Mouse (Mus musculus) lung, postnatal 10 days (tissue): ENCODE data around the gene Zfp867.

Experiments used
- DNase-seq: peaks from one replicate; pipeline ENCODE4 v3.0.0; 2021

Gene Zfp867

DNA sequence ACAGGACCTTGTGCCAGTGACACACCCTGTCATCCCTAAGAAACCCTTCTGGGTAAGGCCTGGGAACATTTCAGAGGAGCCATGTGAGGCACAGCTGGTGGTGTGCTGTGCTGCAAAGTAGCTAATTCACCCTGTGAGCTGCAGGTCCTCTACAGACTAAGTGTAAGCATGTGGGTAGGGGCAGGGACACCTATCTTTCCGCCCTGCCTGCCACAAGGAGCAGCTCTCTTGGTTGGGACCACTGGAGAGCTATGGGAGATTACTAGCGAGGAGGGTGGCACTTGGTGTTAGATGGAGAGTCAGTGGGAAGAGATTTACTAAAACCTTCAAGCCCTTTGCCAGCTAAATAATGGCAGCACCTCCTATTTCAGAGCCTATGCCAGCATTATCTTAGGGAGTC, 15.4 kb downstream of the Zfp867 start:
- no peak for DNase-seq

- DNase-seq = no peak
Observed at GRCm38 (mm10) chr11:59456346-59456745, 15.9 kb downstream of the Zfp867 start.

GRCm38 (mm10) chr11:59451086-59451485, 21.2 kb downstream of the Zfp867 start, which contains the start of gene Snap47:
Snap47 (minus strand) TSS chr11:59451186.
- DNase-seq = no peak

- DNase-seq = peak; percentile 52
Observed at GRCm38 (mm10) chr11:59450230-59450771, 22.0 kb downstream of the Zfp867 start.

DNA sequence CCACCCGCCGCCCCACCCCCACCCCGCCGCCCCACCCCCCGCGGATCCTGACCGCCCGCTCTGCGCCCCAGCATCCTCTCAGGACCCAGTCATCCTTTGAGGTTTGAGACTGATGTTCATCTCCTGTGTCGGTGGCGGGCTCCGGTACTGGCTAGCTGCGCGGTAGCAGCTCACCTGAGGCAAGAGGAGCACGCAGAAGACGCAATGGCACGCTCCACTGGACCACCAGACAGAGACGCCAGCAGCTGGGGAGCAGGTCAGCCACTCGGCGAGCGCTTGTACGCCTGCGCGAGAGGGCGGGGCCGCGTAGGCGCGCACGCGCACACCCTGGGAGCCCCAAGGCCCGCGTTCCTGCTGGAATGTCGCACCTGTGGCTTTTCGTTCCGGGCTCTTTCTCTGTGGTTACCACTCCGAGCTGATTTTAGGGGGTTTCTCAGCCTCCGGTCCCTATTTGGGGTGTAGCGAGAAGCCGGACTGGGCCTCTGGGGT, 22.5 kb downstream of the Zfp867 start, which contains the start of gene Jmjd4:
Gene Jmjd4, plus strand, starts transcription at position 305 of the 489 bp plus-strand sequence.
- DNase-seq = peak; percentile 93

DNA sequence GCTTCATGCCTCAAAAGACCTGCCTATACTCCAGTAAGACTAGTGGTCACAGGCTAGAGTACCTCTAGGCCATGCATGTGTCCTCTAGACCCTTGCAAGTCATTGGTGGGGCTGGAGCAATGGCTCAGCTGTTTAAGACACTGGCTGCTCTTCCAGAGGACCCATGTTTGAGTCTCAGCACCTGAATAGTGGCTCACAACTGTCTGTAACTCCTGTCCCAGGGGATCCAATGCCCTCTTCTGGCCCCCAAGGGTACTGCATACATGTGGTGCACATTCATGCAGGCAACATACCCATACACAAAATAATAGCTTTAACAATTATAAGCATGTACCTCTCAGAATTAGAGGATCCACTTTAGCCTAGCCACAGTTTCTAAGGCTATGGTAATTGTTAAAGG, 29.2 kb downstream of the Zfp867 start:
- DNase-seq = no peak

DNA sequence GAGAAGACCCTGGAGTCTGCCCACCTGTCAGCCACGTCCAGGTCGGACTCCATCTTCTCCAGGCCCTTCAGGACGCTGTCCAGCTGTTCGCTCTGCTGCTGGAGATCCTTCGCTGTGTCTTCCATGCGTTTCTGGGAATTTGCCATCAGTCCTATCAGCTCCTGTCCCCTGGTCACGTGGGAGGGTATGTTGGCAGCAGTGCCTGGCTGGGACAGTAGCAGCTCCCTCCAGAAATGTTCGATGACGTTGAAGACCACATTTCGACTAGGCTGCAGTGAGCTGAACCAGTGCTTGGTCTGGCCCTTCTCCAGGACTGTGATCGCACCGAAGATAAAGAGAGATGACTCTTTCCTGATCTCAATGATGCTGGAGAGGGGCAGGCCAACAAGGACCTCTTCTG, 34.3 kb downstream of the Zfp867 start:
- DNase-seq = no peak

DNA sequence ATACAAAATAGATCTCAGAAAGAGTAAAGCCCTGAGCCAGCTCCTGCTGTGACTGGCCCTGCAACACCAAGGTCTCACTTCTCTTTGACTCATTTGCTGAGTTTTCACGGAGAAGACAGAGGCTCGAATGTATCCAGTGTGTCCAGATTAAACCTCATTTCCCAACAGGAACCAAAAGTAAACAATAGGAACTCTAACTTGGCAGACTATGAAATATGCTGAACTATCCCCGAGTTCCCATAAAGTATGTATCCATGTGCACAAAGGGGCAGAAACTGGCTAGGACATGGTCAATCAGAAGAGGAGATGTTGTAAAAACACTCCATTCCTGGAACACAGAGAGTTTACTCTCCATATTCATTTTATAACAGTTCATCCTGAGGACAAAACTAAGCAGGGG, 40.0 kb downstream of the Zfp867 start:
- peak; percentile 45 for DNase-seq

GRCm38 (mm10) chr11:59429959-59430358, 42.3 kb downstream of the Zfp867 start:
- DNase-seq = no peak

DNA sequence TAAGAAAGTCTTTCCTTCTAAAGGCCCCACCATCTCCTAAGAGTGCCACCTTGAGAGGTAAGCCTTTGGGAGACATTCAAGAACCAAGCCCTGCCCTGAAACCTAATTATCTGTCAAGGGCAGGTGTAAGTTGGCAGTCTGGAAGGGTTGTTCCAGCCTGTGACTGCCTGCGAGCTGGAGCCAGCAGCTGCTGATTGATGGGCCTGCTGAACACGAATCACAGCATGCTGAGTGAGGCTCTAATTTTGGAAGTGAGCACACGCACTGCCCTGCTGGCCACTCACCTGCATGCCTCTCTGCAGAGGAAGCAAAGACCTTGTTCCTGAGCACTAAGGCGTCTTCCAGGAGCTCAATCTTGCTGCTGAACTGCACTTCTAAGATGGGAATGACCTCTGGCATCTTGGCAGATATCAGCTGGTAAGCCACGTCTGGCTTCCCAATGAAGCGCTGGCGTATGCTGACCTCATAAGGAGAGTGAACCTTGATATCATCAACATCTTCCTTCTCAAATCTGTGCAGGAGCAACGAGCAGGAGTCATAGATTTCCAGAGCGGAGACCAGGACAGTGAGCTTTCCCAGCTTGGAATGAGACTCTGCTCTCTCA, 44.1 kb downstream of the Zfp867 start:
- DNase-seq = no peak

- DNase-seq = peak; percentile 64
Observed at GRCm38 (mm10) chr11:59425671-59426101, 46.6 kb downstream of the Zfp867 start.

DNA sequence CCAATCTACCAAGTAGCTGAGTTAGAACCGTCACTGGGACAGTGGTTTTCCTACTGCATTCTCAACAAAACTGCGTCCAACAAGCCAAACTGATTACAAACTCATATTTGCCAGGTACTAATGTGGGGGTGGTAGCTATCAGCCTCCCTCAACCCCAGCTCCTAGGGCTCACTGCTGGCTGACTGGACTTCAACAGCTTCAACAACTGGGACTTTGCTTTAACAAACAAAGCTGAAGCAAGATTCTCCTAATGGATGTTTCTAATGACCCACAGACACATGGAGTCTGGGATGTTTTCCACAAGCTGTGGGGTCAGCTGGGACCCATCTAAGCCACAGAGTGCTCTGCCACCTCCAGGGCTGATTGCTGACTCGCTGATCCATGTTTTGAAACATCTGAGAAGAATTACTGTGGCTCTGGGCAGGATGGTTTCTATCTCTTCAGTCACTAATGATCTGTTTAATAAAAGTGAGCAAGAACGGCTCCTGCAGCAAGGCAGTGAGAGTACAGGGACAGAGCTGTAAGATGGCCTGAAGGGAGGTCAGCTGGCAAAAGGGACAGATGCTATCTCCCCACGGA, 49.2 kb downstream of the Zfp867 start:
- DNase-seq = peak; percentile 60

DNA sequence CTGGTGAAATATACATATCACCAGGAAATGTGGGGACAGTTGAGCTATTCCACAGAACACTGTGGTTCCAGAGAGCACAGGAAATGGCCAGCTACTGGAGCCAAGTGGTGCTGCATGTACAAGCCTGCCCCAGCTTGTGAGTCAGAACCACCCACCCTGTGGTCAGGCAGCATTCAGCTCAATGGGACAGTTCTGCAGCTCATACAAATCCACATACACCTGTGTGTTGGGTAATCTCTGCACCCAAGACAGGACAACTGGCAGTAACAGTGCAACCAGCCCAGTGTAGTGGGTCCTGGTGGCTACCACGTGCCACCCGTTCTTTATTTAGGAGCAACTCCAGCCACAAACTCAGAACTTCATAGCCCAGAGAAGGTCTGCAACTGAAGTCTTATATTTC, 50.3 kb downstream of the Zfp867 start:
- peak; percentile 51 for DNase-seq

GRCm38 (mm10) chr11:59421436-59421835, 50.8 kb downstream of the Zfp867 start:
- no peak for DNase-seq

- DNase-seq = no peak
Observed at GRCm38 (mm10) chr11:59418708-59419107, 53.6 kb downstream of the Zfp867 start.

GRCm38 (mm10) chr11:59412999-59413863, 59.0 kb downstream of the Zfp867 start:
- no peak for DNase-seq

- DNase-seq = no peak
Observed at GRCm38 (mm10) chr11:59412058-59412457, 60.2 kb downstream of the Zfp867 start.
